Mouse (Mus musculus) embryonic facial prominence, embryonic 13.5 days (tissue): ENCODE measurements around the gene Bcl2l1. TPM values are rescaled to one million over a fixed set of nuclear protein-coding genes. Genes with fewer than 3 reads are reported as not detected.

Experiments
- ATAC-seq: fragments of 200-750 bp; cut with Nextera tagmentation; 2 replicates; pipeline ENCODE4 v1.8.0; 2017; ENCODE audit warnings: low read depth; ENCODE audit not compliant: insufficient number of reproducible peaks, insufficient read depth, low FRiP score, low TSS enrichment
- H3K27ac ChIP-seq: fragments of 300-500 bp; sonication (generic); 2 replicates; pipeline ENCODE4 v1.5.1; 2015; ENCODE audit warnings: moderate library complexity, mild to moderate bottlenecking, inconsistent platforms
- H3K27me3 ChIP-seq: fragments of 300-500 bp; sonication (generic); 2 replicates; pipeline ENCODE4 v1.6.1; 2015; ENCODE audit warnings: mild to moderate bottlenecking, inconsistent platforms
- H3K36me3 ChIP-seq: fragments of 300-500 bp; sonication (generic); 2 replicates; pipeline ENCODE4 v1.6.1; 2015; ENCODE audit warnings: mild to moderate bottlenecking, inconsistent platforms
- H3K4me1 ChIP-seq: fragments of 300-500 bp; sonication (generic); 2 replicates; pipeline ENCODE4 v1.6.1; 2015; ENCODE audit warnings: inconsistent platforms
- H3K4me2 ChIP-seq: fragments of 300-500 bp; sonication (generic); 2 replicates; pipeline ENCODE4 v1.6.1; 2015; ENCODE audit warnings: moderate library complexity, mild to moderate bottlenecking, inconsistent platforms
- H3K4me3 ChIP-seq: fragments of 300-500 bp; sonication (generic); 2 replicates; pipeline ENCODE4 v1.5.1; 2015; ENCODE audit warnings: mild to moderate bottlenecking, inconsistent platforms
- H3K9ac ChIP-seq: fragments of 300-500 bp; sonication (generic); 2 replicates; pipeline ENCODE4 v1.6.1; 2015; ENCODE audit warnings: mild to moderate bottlenecking, inconsistent platforms
- H3K9me3 ChIP-seq: fragments of 300-500 bp; sonication (generic); 2 replicates; pipeline ENCODE4 v1.6.1; 2016; ENCODE audit warnings: inconsistent platforms
- WGBS: fragments of 180-500 bp; shearing (Covaris S2); methylation state at CpG from one replicate; pipeline ENCODE4 v1.1.7; 2015; ENCODE audit warnings: mixed read lengths; 5-methylcytosine and 5-hydroxymethylcytosine counted together
- polyA plus RNA-seq: library from polyadenylated mRNA; unstranded; fragments of >200 nt; fragmentation: Nextera tagmentation; extraction: Ambion mirVana; gene quantifications from 2 replicates; pipeline ENCODE4 v1.2.1, GENCODE M21; 2015

Gene Bcl2l1
- polyA plus RNA-seq, result 100 and 102 TPM in 2 replicates

DNA sequence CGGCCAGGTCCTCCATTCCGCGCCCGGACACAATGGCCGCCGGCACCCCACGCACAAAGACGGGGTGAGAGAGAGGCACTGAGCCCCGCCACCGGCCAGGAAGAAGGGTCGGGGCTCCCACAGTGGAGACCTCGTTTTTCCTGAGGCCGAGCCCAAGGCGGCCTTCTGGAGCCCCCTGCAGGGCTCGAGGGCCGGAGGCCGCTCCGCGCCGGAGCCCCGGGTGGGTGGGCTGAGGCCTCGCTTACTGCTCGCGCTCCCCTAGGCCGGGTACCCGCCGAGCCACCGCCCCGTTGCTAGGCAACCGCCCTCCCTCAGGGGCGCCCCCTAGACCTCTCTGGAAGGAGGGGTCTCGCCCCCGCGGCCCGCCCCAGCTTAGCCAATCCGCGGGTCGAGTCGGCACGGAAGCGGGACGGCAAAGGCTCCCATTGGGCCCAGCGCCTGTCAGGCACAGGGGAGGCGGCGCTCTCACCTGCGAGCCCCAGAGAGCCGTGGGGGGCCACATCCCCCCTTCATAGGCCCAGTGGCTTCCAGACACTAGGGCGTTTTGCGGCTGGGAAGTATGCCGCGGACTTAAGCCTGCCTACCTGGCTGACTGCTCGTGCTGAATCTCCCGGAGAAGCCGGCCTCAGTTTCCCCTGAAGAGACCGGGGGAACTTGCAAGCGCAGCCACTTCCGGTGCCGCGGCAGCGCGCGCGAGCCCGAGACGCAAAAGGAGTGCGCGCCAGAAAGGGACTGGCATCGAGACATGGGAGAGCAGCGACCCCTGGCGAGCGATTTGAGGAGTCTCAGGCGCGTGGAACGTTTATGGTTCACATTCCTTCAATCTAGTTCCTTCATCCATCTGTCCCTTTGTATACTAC lies at the start of gene Bcl2l1:
TSS of gene Bcl2l1 (minus strand) at position 710 of the 860 bp plus-strand sequence.
- Histone ChIP-seq H3K36me3 (peaks cover 4% of the 10 kb centered on the region; the same call in 1 of the 2 replicates), H3K27me3 (no peaks in the 10 kb centered on the region), H3K9me3 (no peaks in the 10 kb centered on the region), H3K27ac (peak within 1 kb of the TSS; percentile 99), H3K4me1 (peaks cover 35% of the 10 kb centered on the region), H3K4me2 (peak within 1 kb of the TSS; percentile 82), H3K9ac (peak within 1 kb of the TSS; percentile 91), H3K4me3 (peak within 1 kb of the TSS; percentile 73)
- under 1% methylated on average over 74 of the region's 74 CpGs for WGBS
- ATAC-seq, result peak; percentile 97

GRCm38 (mm10) chr2:152880898-152881297 lies 49.4 kb upstream of the Bcl2l1 start:
- Histone ChIP-seq H3K9me3 (no peaks in the 10 kb centered on the region), H3K4me1 (no peaks in the 10 kb centered on the region), H3K4me2 (no peak overlapping the region), H3K4me3 (no peak overlapping the region), H3K27me3 (no peaks in the 10 kb centered on the region), H3K27ac (no peak overlapping the region), H3K9ac (no peak overlapping the region), H3K36me3 (peaks cover 82% of the 10 kb centered on the region)
- ATAC-seq, result no peak
- 90% methylated on average over 13 of the region's 13 CpGs for WGBS

- Histone ChIP-seq H3K27ac (no peak overlapping the region), H3K9me3 (no peaks in the 10 kb centered on the region)
- 61% methylated on average over 3 of the region's 3 CpGs for WGBS
Observed at GRCm38 (mm10) chr2:152878239-152878638, 46.7 kb upstream of the Bcl2l1 start.

GRCm38 (mm10) chr2:152863346-152863745 lies 31.8 kb upstream of the Bcl2l1 start:
- no peak for ATAC-seq

More at GRCm38 (mm10) chr2:152878239-152878638, 46.7 kb upstream of the Bcl2l1 start:
- no peaks in the 10 kb centered on the region for H3K4me1 ChIP-seq
- H3K9ac ChIP-seq, result no peak overlapping the region
- ATAC-seq, result no peak
- H3K4me2 ChIP-seq, result no peak overlapping the region
- H3K27me3 ChIP-seq, result no peaks in the 10 kb centered on the region
- no peak overlapping the region for H3K4me3 ChIP-seq
- H3K36me3 ChIP-seq, result peaks cover 80% of the 10 kb centered on the region

DNA sequence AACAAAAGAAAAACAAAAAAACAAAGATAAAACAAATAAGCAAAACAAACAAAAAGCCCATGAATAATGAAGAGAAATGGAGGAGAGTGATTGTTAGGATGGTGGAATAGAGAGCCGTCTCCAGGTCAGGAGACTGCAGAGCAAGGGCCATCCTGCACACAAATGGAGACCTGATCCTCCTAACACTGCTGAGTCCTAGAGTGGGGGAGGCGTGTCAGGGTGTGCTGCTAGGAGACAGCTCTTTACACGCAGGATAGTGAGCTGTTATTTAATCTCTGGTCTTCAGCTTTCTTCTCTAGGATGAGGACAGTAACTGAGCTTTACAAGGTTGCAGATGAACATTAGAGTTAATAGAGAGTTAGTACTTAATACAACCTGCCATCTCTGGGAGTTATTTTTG lies 31.1 kb upstream of the Bcl2l1 start:
- 80% methylated on average over 3 of the region's 3 CpGs for WGBS
- H3K27me3 ChIP-seq, result no peaks in the 10 kb centered on the region
- no peak for ATAC-seq
- H3K9ac ChIP-seq, result no peak overlapping the region
- no peak overlapping the region for H3K27ac ChIP-seq
- H3K4me1 ChIP-seq, result no peaks in the 10 kb centered on the region
- H3K4me3 ChIP-seq, result no peak overlapping the region
- H3K4me2 ChIP-seq, result no peak overlapping the region
- H3K9me3 ChIP-seq, result no peaks in the 10 kb centered on the region
- peaks cover 53% of the 10 kb centered on the region for H3K36me3 ChIP-seq

More at GRCm38 (mm10) chr2:152863346-152863745, 31.8 kb upstream of the Bcl2l1 start:
- Histone ChIP-seq H3K4me1 (no peaks in the 10 kb centered on the region), H3K9me3 (no peaks in the 10 kb centered on the region), H3K27me3 (no peaks in the 10 kb centered on the region), H3K36me3 (peaks cover 51% of the 10 kb centered on the region), H3K9ac (no peak overlapping the region), H3K27ac (no peak overlapping the region), H3K4me2 (no peak overlapping the region), H3K4me3 (no peak overlapping the region)
- 90% methylated on average over 6 of the region's 6 CpGs for WGBS

- ATAC-seq, result no peak
- Histone ChIP-seq H3K4me2 (no peak overlapping the region), H3K4me3 (no peak overlapping the region), H3K4me1 (no peaks in the 10 kb centered on the region), H3K9ac (no peak overlapping the region), H3K27me3 (no peaks in the 10 kb centered on the region), H3K36me3 (peaks cover 52% of the 10 kb centered on the region), H3K9me3 (no peaks in the 10 kb centered on the region), H3K27ac (no peak overlapping the region)
- WGBS, result 87% methylated on average over 1 of the region's 1 CpGs
Observed at GRCm38 (mm10) chr2:152861891-152862290, 30.4 kb upstream of the Bcl2l1 start.

DNA sequence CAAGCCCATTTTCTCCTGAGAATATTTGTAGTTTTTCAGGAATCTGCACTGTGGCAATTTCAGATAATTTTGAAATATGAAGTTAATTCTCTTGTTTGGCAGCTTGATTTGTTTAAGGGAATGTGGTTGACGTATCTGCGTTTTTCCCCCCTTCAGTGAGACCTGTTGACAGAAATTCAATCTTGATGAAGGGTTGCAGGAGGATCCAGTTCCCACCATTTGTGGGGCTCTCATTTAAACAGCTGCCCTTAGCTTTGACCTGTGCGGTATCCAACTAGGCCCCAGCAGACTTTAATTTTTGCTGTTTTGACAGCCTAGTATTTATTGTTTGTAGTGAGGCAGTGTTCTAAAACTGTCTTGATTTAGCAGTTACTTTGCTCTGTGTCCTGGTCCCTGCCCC lies 28.0 kb upstream of the Bcl2l1 start:
- Histone ChIP-seq H3K4me3 (no peak overlapping the region), H3K9me3 (no peaks in the 10 kb centered on the region), H3K9ac (no peak overlapping the region), H3K36me3 (peaks cover 67% of the 10 kb centered on the region), H3K27me3 (no peaks in the 10 kb centered on the region), H3K27ac (no peak overlapping the region), H3K4me2 (no peak overlapping the region), H3K4me1 (no peaks in the 10 kb centered on the region)
- no peak for ATAC-seq
- WGBS, result 78% methylated on average over 3 of the region's 3 CpGs

DNA sequence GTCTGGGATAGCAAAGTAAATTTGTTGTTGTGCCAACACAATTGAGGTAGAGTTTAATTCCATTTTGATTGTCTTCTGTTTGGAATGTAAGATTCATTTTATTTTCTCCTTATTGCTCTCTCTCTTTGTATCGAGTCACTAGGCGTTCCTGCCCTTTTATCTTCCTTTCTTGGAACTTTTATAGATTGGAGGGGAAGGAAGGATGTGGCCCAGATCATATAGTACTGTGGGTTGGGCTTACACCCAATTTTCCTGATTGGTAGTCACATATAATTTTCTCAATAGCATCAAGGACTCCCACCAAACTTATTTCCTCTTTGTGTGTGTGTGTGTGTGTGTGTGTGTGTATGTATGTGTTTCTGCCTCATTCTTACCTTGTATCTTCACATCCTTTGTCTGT lies 16.9 kb upstream of the Bcl2l1 start:
- Histone ChIP-seq H3K9me3 (no peaks in the 10 kb centered on the region), H3K9ac (peak overlapping the region; percentile 79), H3K27ac (peak overlapping the region; percentile 84), H3K4me2 (peak overlapping the region; percentile 70), H3K4me1 (peaks cover 20% of the 10 kb centered on the region), H3K27me3 (no peaks in the 10 kb centered on the region), H3K4me3 (peak overlapping the region; percentile 78), H3K36me3 (peaks cover 13% of the 10 kb centered on the region)
- WGBS, result 5% methylated on average over 2 of the region's 2 CpGs
- no peak for ATAC-seq

- H3K4me2 ChIP-seq, result peak within 1 kb of the TSS; percentile 70
- H3K36me3 ChIP-seq, result peaks cover 7% of the 10 kb centered on the region
- ATAC-seq, result peak; percentile 97
- no peaks in the 10 kb centered on the region for H3K27me3 ChIP-seq
- H3K4me3 ChIP-seq, result peak within 1 kb of the TSS; percentile 78
- WGBS, result under 1% methylated on average over 34 of the region's 34 CpGs
- H3K9ac ChIP-seq, result peak within 1 kb of the TSS; percentile 79
- peak within 1 kb of the TSS; percentile 84 for H3K27ac ChIP-seq
- H3K4me1 ChIP-seq, result peaks cover 20% of the 10 kb centered on the region
- H3K9me3 ChIP-seq, result no peaks in the 10 kb centered on the region
Observed at GRCm38 (mm10) chr2:152847815-152848302, 16.3 kb upstream of the Bcl2l1 start, which contains the start of gene Tpx2. Gene Tpx2, plus strand, starts transcription at chr2:152847964.

- H3K9ac ChIP-seq, result no peak overlapping the region
- 0 out of 2 replicates have a peak, but pooled peaks have one; percentile 11 for ATAC-seq
- 0 out of 2 replicates have a peak, but pooled peaks cover 2% of the 10 kb centered on the region for H3K36me3 ChIP-seq
- no peaks in the 10 kb centered on the region for H3K27me3 ChIP-seq
- peaks cover 20% of the 10 kb centered on the region for H3K4me1 ChIP-seq
- H3K9me3 ChIP-seq, result no peaks in the 10 kb centered on the region
- H3K4me3 ChIP-seq, result peak overlapping the region; percentile 78
- no peak overlapping the region for H3K27ac ChIP-seq
- 19% methylated on average over 3 of the region's 3 CpGs for WGBS
- H3K4me2 ChIP-seq, result peak overlapping the region; percentile 70
Observed at GRCm38 (mm10) chr2:152847057-152847814, 15.7 kb upstream of the Bcl2l1 start.

DNA sequence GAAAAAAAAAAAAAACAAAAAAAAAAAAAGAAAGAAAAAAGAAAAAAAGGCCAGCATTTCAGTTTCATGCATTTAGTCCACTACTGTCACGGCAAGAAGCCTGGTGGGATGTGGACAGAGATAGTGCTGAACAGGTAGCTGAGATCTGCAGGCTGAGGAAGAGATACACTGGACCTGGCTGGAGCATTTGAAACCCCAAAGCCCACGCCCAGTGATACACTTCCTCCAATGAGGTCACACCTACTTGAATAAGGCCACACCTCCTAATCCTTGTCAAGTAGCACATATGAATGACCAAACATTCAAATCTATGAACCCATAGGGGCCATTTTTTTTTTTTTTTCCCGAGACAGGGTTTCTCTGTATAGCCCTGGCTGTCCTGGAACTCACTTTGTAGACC lies 11.2 kb upstream of the Bcl2l1 start:
- no peak for ATAC-seq
- H3K27me3 ChIP-seq, result no peaks in the 10 kb centered on the region
- no peaks in the 10 kb centered on the region for H3K9me3 ChIP-seq
- H3K4me2 ChIP-seq, result no peak overlapping the region
- H3K9ac ChIP-seq, result no peak overlapping the region
- H3K4me1 ChIP-seq, result no peaks in the 10 kb centered on the region
- no peak overlapping the region for H3K27ac ChIP-seq
- H3K36me3 ChIP-seq, result no peaks in the 10 kb centered on the region
- H3K4me3 ChIP-seq, result no peak overlapping the region
- WGBS, result 77% methylated on average over 3 of the region's 3 CpGs
